9 mouse cellular contexts compared by ENCODE assay signal in genomic region chr8:93010286-93010685, GRCm38 (mm10). TPM values are rescaled to one million over a fixed set of nuclear protein-coding genes. Genes with fewer than 3 reads are reported as not detected.
DNase-seq lines count a peak whose midpoint lies in the region; ATAC-seq and TF ChIP-seq lines count a peak whose summit lies in the region.
"Had no signal": no experiment of that assay in that cellular context is flagged by ENCODE, and none has a peak within 500 bp of the region (broad histone marks: within the 10 kb centered on the region; RNA-seq: fewer than 3 reads in every experiment).

No protein-coding gene starts in this region.

- H3K4me2 ChIP-seq in liver, embryonic 11.5 days = no peak overlapping the region

- H3K36me3 ChIP-seq in liver, adult 2 months (ENCODE audit: control insufficient read depth, insufficient read depth, low read length) = no peaks in the 10 kb centered on the region
- no peaks in the 10 kb centered on the region for H3K36me3 ChIP-seq in liver, embryonic 11.5 days (ENCODE audit: control insufficient read depth, insufficient read depth, low read length)

- H3K9me3 ChIP-seq in liver, embryonic 11.5 days (ENCODE audit: control insufficient read depth, low read length) = no peaks in the 10 kb centered on the region

- no peak overlapping the region for H3K27ac ChIP-seq in liver, adult 2 months (replicated peaks; ENCODE audit: insufficient read depth, low read depth, low read length)
- no peak overlapping the region for H3K27ac ChIP-seq in liver, embryonic 11.5 days (ENCODE audit: low read depth, low read length)

- 20% methylated on average over 5 of the region's 5 CpGs for WGBS in liver, adult 2 months
- whole genome bisulfite sequencing in liver, embryonic 11.5 days = 26% methylated on average over 5 of the region's 5 CpGs

- no peak overlapping the region for H3K9ac ChIP-seq in liver, adult 2 months (ENCODE audit: low read depth, low read length)
- no peak overlapping the region for H3K9ac ChIP-seq in liver, embryonic 11.5 days (ENCODE audit: low read depth, low read length)

- peak; percentile 29 for TF ChIP-seq CTCF in liver, adult 2 months (IDR thresholded peaks at IDR 0.05; ENCODE audit: low read depth, low read length)

- H3K4me3 ChIP-seq in liver, adult 2 months (ENCODE audit: insufficient read depth, low read depth, low read length) = no peak overlapping the region
- no peak overlapping the region for H3K4me3 ChIP-seq in liver, embryonic 11.5 days (ENCODE audit: low read depth, low read length)

- H3K4me1 ChIP-seq in liver, adult 2 months (ENCODE audit: control insufficient read depth, insufficient read depth, low read length) = no peaks in the 10 kb centered on the region
- no peaks in the 10 kb centered on the region for H3K4me1 ChIP-seq in liver, embryonic 11.5 days (replicated peaks; ENCODE audit: control insufficient read depth, insufficient read depth, low read length)

- no peaks in the 10 kb centered on the region for H3K79me2 ChIP-seq in liver, adult 2 months (ENCODE audit: control insufficient read depth, insufficient read depth, low read length)

- H3K27me3 ChIP-seq in liver, adult 2 months (ENCODE audit: control insufficient read depth, insufficient read depth, low read length) = peaks cover 2% of the 10 kb centered on the region; the same call in 1 of the 2 replicates
- no peaks in the 10 kb centered on the region for H3K27me3 ChIP-seq in liver, embryonic 11.5 days (replicated peaks; ENCODE audit: control insufficient read depth, insufficient read depth, low read length)

- peak; percentile 15 to 16 for DNase-seq in cerebellum, adult 18-20 months
- DNase-seq in cerebellum, adult 11-12 months = no peak
- DNase-seq in liver, adult 2 months (ENCODE audit: extremely low read depth, low read depth, low spot score) = peak; percentile 42
- DNase-seq in liver, embryonic 11.5 days (ENCODE audit: low spot score) = no peak
- peak; percentile 8 for DNase-seq in c-Kit-positive CD71-positive TER-119-positive erythroid progenitor cells, embryonic 14.5 days (ENCODE audit: low spot score)
- peak; percentile 43 for DNase-seq in induced T-regulatory cell, adult 2 months (ENCODE audit: low read depth)
- peak; percentile 58 for DNase-seq in lung, postnatal 14 days
- DNase-seq in urinary bladder, adult 18-20 months (ENCODE audit: low spot score in 2 of 2) = no peak

- no peak for TF ChIP-seq POLR2A in liver, adult 2 months (IDR thresholded peaks at IDR 0.05; ENCODE audit: extremely low read depth, insufficient read depth, low read length)

- no peak for ATAC-seq in liver, embryonic 11.5 days (replicated peaks; ENCODE audit: low FRiP score)

RNA-seq across cellular contexts. Expression of gene Ces1a, which starts 37.7 kb away (rescaled TPM):
- total RNA-seq in liver, adult 2 months (2014; rRNA removed) = 0.28 TPM in 1 of 2 replicates, not detected in the other
- 0.09 and 0.20 TPM in 2 replicates for polyA plus RNA-seq in liver, adult 2 months (2012; rRNA removed)
- not detected in 2 replicates for polyA plus RNA-seq in liver, embryonic 11.5 days (2014; fragmentation: Nextera tagmentation; extraction: Ambion mirVana)
- polyA plus RNA-seq: gonadal fat pad, adult 2 months had no signal

RNA-seq across cellular contexts. Expression of gene Slc6a2, which starts 50.4 kb away (rescaled TPM):
- not detected in 2 replicates for total RNA-seq in liver, adult 2 months (2014; rRNA removed)
- polyA plus RNA-seq in liver, adult 2 months (2012; rRNA removed) = not detected in 2 replicates
- 0.03 TPM in 1 of 2 replicates, not detected in the other for polyA plus RNA-seq in liver, embryonic 11.5 days (2014; fragmentation: Nextera tagmentation; extraction: Ambion mirVana)

Comparison
In these comparisons a context has a peak if more than half of its experiments do, and no peak if none do; other contexts are left out.
1. DNase-seq: peak in cerebellum, adult 18-20 months (2 of 2), liver, adult 2 months (single experiment), c-Kit-positive CD71-positive TER-119-positive erythroid progenitor cells, embryonic 14.5 days (single experiment), induced T-regulatory cell, adult 2 months (single experiment) and lung, postnatal 14 days (single experiment); none in cerebellum, adult 11-12 months (single experiment), liver, embryonic 11.5 days (single experiment) and urinary bladder, adult 18-20 months (0 of 2).